Mouse (Mus musculus) 3134 (cell line): ENCODE results near the gene Fnbp1.

Experiments used
- DNase-seq: peaks from one replicate; pipeline ENCODE4 v3.0.0-alpha.2; 2011; ENCODE audit warnings: low spot score; ENCODE audit not compliant: insufficient read length; ENCODE audit errors: extremely low read depth

The Fnbp1 gene

GRCm38 (mm10) chr2:31042881-31043280 lies 98.9 kb downstream of the Fnbp1 start:
- peak; percentile 55 for DNase-seq

GRCm38 (mm10) chr2:31041386-31041785 lies 100.4 kb downstream of the Fnbp1 start:
- DNase-seq: peak; percentile 43

- no peak for DNase-seq
These were observed 101.3 kb downstream of the Fnbp1 start for GRCm38 (mm10) chr2:31040487-31040886.

- no peak for DNase-seq
These were observed 101.8 kb downstream of the Fnbp1 start for GRCm38 (mm10) chr2:31040043-31040442.

GRCm38 (mm10) chr2:31036811-31037210 lies 105.0 kb downstream of the Fnbp1 start:
- DNase-seq: no peak

GRCm38 (mm10) chr2:31031972-31032371 lies 109.8 kb downstream of the Fnbp1 start:
- no peak for DNase-seq

GRCm38 (mm10) chr2:31026642-31027041 lies 115.2 kb downstream of the Fnbp1 start:
- peak; percentile 43 for DNase-seq

- DNase-seq: no peak
These were observed 116.3 kb downstream of the Fnbp1 start for GRCm38 (mm10) chr2:31025458-31025857.

- peak; percentile 43 for DNase-seq
These were observed 117.0 kb downstream of the Fnbp1 start for GRCm38 (mm10) chr2:31024618-31025370.

- no peak for DNase-seq
These were observed 117.9 kb downstream of the Fnbp1 start for GRCm38 (mm10) chr2:31023940-31024339.

- no peak for DNase-seq
These were observed 121.6 kb downstream of the Fnbp1 start for GRCm38 (mm10) chr2:31020202-31020601.

- no peak for DNase-seq
These were observed 122.8 kb downstream of the Fnbp1 start for GRCm38 (mm10) chr2:31019011-31019410.

- DNase-seq: no peak
These were observed 123.3 kb downstream of the Fnbp1 start for GRCm38 (mm10) chr2:31018519-31018918.

GRCm38 (mm10) chr2:31017625-31018317 lies 124.0 kb downstream of the Fnbp1 start:
- DNase-seq: no peak

GRCm38 (mm10) chr2:31013371-31014120 lies 128.3 kb downstream of the Fnbp1 start:
- peak; percentile 78 for DNase-seq

- no peak for DNase-seq
These were observed 134.6 kb downstream of the Fnbp1 start for GRCm38 (mm10) chr2:31007208-31007607.

GRCm38 (mm10) chr2:31006434-31006833 lies 135.4 kb downstream of the Fnbp1 start:
- no peak for DNase-seq

- no peak for DNase-seq
These were observed 136.4 kb downstream of the Fnbp1 start for GRCm38 (mm10) chr2:31005453-31005852.

- no peak for DNase-seq
These were observed 139.0 kb downstream of the Fnbp1 start for GRCm38 (mm10) chr2:31002857-31003256.

GRCm38 (mm10) chr2:30998443-30999260 lies 143.2 kb downstream of the Fnbp1 start:
- DNase-seq: no peak
